Mouse (Mus musculus) layer of hippocampus, adult 2 months (tissue): ENCODE results near the gene Rgsl1. TPM values are rescaled to one million over a fixed set of nuclear protein-coding genes. Genes with fewer than 3 reads are reported as not detected.
"Not testable (repeated sequence)": the region's sequence is repeated elsewhere in the genome, so short reads cannot be mapped to it uniquely, and the experiment has no call there.

Experiments
- DNase-seq, 2 experiments: peaks; one replicate each; pipeline ENCODE4 v3.0.0; 2022; ENCODE audit warnings: low spot score in 2 of 2
- H3K27ac ChIP-seq: fragments of 200-600 bp; 2 replicates; pipeline ENCODE4 v1.8.1; 2022
- H3K4me3 ChIP-seq: fragments of 200-600 bp; 2 replicates; pipeline ENCODE4 v1.8.1; 2022; ENCODE audit warnings: mild to moderate bottlenecking
- CTCF ChIP-seq: fragments of 200-600 bp; conservative IDR thresholded peaks from 2 replicates; pipeline ENCODE4 v1.8.1; 2022; ENCODE audit warnings: antibody characterized with exemption, mild to moderate bottlenecking, moderate library complexity
- long read RNA-seq, 2 experiments: library from polyadenylated mRNA; stranded (forward); transcript quantifications; one replicate each; pipeline ENCODE4 v2.0.0; 2021; ENCODE audit warnings: borderline mapping rate in 2 of 2
- total RNA-seq, 2 experiments: library from RNA; stranded (reverse); gene quantifications; 2 replicates each; pipeline ENCODE4 v1.2.3; 2021

Gene Rgsl1
- 1 to 10 TPM; 1.4 TPM for total RNA-seq
- long read RNA-seq, experiment 1: 0 reads
- long read RNA-seq, experiment 2: 0 reads

GRCm38 (mm10) chr1:153844042-153844441 is at the start of gene Rgsl1:
Rgsl1 (minus strand) TSS chr1:153844142.
- H3K27ac ChIP-seq: no peak within 1 kb of the TSS
- TF ChIP-seq CTCF: no peak
- no peak within 1 kb of the TSS for H3K4me3 ChIP-seq
- DNase-seq: no peak

GRCm38 (mm10) chr1:153891442-153891841 is 47.5 kb upstream of the Rgsl1 start, which contains the start of gene Teddm1a:
Teddm1a (plus strand) TSS chr1:153891742.
- no peak for DNase-seq
- no peak within 1 kb of the TSS for H3K4me3 ChIP-seq
- TF ChIP-seq CTCF: no peak
- H3K27ac ChIP-seq: no peak within 1 kb of the TSS

GRCm38 (mm10) chr1:153890121-153890520 is 46.2 kb upstream of the Rgsl1 start:
- no peak overlapping the region for H3K4me3 ChIP-seq
- TF ChIP-seq CTCF: no peak
- no peak overlapping the region for H3K27ac ChIP-seq
- no peak for DNase-seq

- no peak for DNase-seq
- H3K4me3 ChIP-seq: no peak overlapping the region
- H3K27ac ChIP-seq: no peak overlapping the region
- TF ChIP-seq CTCF: no peak
Observed at GRCm38 (mm10) chr1:153886024-153886633, 42.2 kb upstream of the Rgsl1 start.

GRCm38 (mm10) chr1:153880391-153880790 is 36.4 kb upstream of the Rgsl1 start:
- not testable (repeated sequence) for DNase-seq, H3K27ac ChIP-seq, H3K4me3 ChIP-seq

GRCm38 (mm10) chr1:153874045-153874444 is 30.1 kb upstream of the Rgsl1 start, which contains the start of gene Teddm1b:
Teddm1b (plus strand) TSS chr1:153874345.
- DNase-seq: no peak
- no peak within 1 kb of the TSS for H3K4me3 ChIP-seq
- H3K27ac ChIP-seq: no peak within 1 kb of the TSS
- TF ChIP-seq CTCF: no peak

- no peak for TF ChIP-seq CTCF
- Histone ChIP-seq H3K27ac (no peak overlapping the region), H3K4me3 (no peak overlapping the region)
- DNase-seq: no peak
Observed at GRCm38 (mm10) chr1:153855946-153856345, 12.0 kb upstream of the Rgsl1 start.

- not testable (repeated sequence) for DNase-seq, H3K4me3 ChIP-seq, H3K27ac ChIP-seq
Observed at GRCm38 (mm10) chr1:153852696-153853095, 8.8 kb upstream of the Rgsl1 start.

GRCm38 (mm10) chr1:153846867-153847266 is 2.9 kb upstream of the Rgsl1 start:
- no peak overlapping the region for H3K4me3 ChIP-seq
- DNase-seq: peak in 1 of 2 experiments; percentile 19
- peak; percentile 86 for TF ChIP-seq CTCF
- no peak overlapping the region for H3K27ac ChIP-seq

- no peak for DNase-seq
- no peak overlapping the region for H3K27ac ChIP-seq
- H3K4me3 ChIP-seq: no peak overlapping the region
- no peak for TF ChIP-seq CTCF
Observed at GRCm38 (mm10) chr1:153846420-153846819, 2.5 kb upstream of the Rgsl1 start.

- DNase-seq: no peak
Observed at GRCm38 (mm10) chr1:153842121-153842740, 1.7 kb downstream of the Rgsl1 start.

GRCm38 (mm10) chr1:153836036-153836435 is 7.9 kb downstream of the Rgsl1 start:
- no peak for DNase-seq
- no peak for TF ChIP-seq CTCF
- Histone ChIP-seq H3K4me3 (no peak overlapping the region), H3K27ac (no peak overlapping the region)

More at GRCm38 (mm10) chr1:153842121-153842740, 1.7 kb downstream of the Rgsl1 start:
- Histone ChIP-seq H3K4me3 (no peak overlapping the region), H3K27ac (no peak overlapping the region)
- no peak for TF ChIP-seq CTCF

- DNase-seq: no peak
- no peak overlapping the region for H3K4me3 ChIP-seq
- no peak overlapping the region for H3K27ac ChIP-seq
- TF ChIP-seq CTCF: no peak
Observed at GRCm38 (mm10) chr1:153830746-153831145, 13.2 kb downstream of the Rgsl1 start.

- no peak overlapping the region for H3K4me3 ChIP-seq
- no peak for TF ChIP-seq CTCF
- no peak overlapping the region for H3K27ac ChIP-seq
- no peak for DNase-seq
Observed at GRCm38 (mm10) chr1:153820216-153820615, 23.7 kb downstream of the Rgsl1 start.
